Mouse (Mus musculus): ENCODE measurements around the gene Gm6176.
"Not testable (repeated sequence)": the region's sequence is repeated elsewhere in the genome, so short reads cannot be mapped to it uniquely, and the experiment has no call there.

Gm6176 gene

GRCm38 (mm10) chr7:22056205-22056604, at the start of gene Gm6176:
Gm6176 (minus strand) TSS chr7:22056305.
- DNase-seq, result not testable (repeated sequence)

GRCm38 (mm10) chr7:22068757-22069156, 12.7 kb upstream of the Gm6176 start, which contains the start of gene Vmn1r139:
Vmn1r139 (plus strand) TSS chr7:22069057.
- not testable (repeated sequence) for DNase-seq

GRCm38 (mm10) chr7:22028797-22029196, 27.3 kb downstream of the Gm6176 start, which contains the start of gene Vmn1r138:
Vmn1r138 (minus strand) TSS chr7:22028897.
- DNase-seq, result not testable (repeated sequence)

All from right cerebral cortex, postnatal 4 days (tissue).